ENCODE assay signal across 8 mouse cellular contexts in genomic region chr9:25309505-25310182, GRCm38 (mm10). TPM values are rescaled to one million over a fixed set of nuclear protein-coding genes. Genes with fewer than 3 reads are reported as not detected.
DNase-seq lines count a peak whose midpoint lies in the region; ATAC-seq and TF ChIP-seq lines count a peak whose summit lies in the region.

No protein-coding gene starts in this region.

- no peak overlapping the region for H3K4me3 ChIP-seq in gastrocnemius, adult 2 months
- no peak overlapping the region for H3K4me3 ChIP-seq in liver, embryonic 16.5 days (ENCODE audit: low read depth, low read length)

- no peak for DNase-seq in gastrocnemius, adult 2 months
- no peak for DNase-seq in gastrocnemius, postnatal 36 days
- peak; percentile 76 for DNase-seq in CD4-positive helper T cell, adult 2 months (ENCODE audit: low read depth, low spot score)
- DNase-seq in c-Kit-positive CD71-positive TER-119-negative erythroid progenitor cells, embryonic 14.5 days (ENCODE audit: low read depth) = peak; percentile 59
- DNase-seq in heart, postnatal 10 days = peak; percentile 41 to 59
- peak; percentile 75 for DNase-seq in retina, adult 2 months (ENCODE audit: low read depth, low spot score)
- DNase-seq in right cerebral cortex, adult 18-20 months = no peak

- intact Hi-C loops in gastrocnemius, adult 2 months (cut with DNase I) = loop anchor here (1.0 to 10.0 kb wide), 3 partner anchors 57 to 285 kb away; partner anchors contain the start of gene Sept7
- intact Hi-C loops in gastrocnemius, postnatal 36 days (cut with DNase I) = loop anchor here (2.0 to 5.0 kb wide), 2 partner anchors 52 to 141 kb away; no protein-coding TSS in a partner anchor
- intact Hi-C loops in heart, postnatal 10 days (cut with DNase I) = loop anchor here (1.0 kb wide), 1 partner anchor 142 kb away; no protein-coding TSS in a partner anchor

- H3K27me3 ChIP-seq in liver, embryonic 16.5 days (ENCODE audit: control insufficient read depth, insufficient read depth, low read depth, low read length) = no peaks in the 10 kb centered on the region

- H3K27ac ChIP-seq in gastrocnemius, adult 2 months = no peak overlapping the region
- no peak overlapping the region for H3K27ac ChIP-seq in liver, embryonic 16.5 days (ENCODE audit: low read length)

- no peaks in the 10 kb centered on the region for H3K9me3 ChIP-seq in liver, embryonic 16.5 days (replicated peaks; ENCODE audit: control insufficient read depth, low read length)

- no peaks in the 10 kb centered on the region for H3K4me1 ChIP-seq in liver, embryonic 16.5 days (ENCODE audit: control insufficient read depth, low read depth, low read length)

- H3K4me2 ChIP-seq in liver, embryonic 16.5 days (ENCODE audit: low read depth, low read length) = no peak overlapping the region

- TF ChIP-seq CTCF in gastrocnemius, adult 2 months (IDR thresholded peaks at IDR 0.05) = peak; percentile 88

- WGBS in liver, embryonic 16.5 days (ENCODE audit: insufficient replicate concordance) = 51% methylated on average over 1 of the region's 1 CpGs

- H3K36me3 ChIP-seq in liver, embryonic 16.5 days (ENCODE audit: control insufficient read depth, insufficient read depth) = peaks cover 14% of the 10 kb centered on the region

- H3K9ac ChIP-seq in liver, embryonic 16.5 days (ENCODE audit: low read depth, low read length) = no peak overlapping the region

- peak; percentile 35; the same call in 1 of the 2 replicates for ATAC-seq in liver, embryonic 16.5 days (ENCODE audit: low read depth)

RNA-seq across cellular contexts. Expression of gene Sept7, which starts 57.4 kb away (rescaled TPM):
- total RNA-seq in gastrocnemius, adult 2 months (2021) = 10 to 100 TPM; 69.5 to 88.3 TPM
- 10 to 100 TPM; 64.4 to 67.1 TPM for total RNA-seq in gastrocnemius, postnatal 36 days (2021)
- 100 to 1,000 TPM; 162 to 187 TPM for total RNA-seq in heart, postnatal 10 days (2021)
- 73.7 and 88.8 TPM in 2 replicates for polyA plus RNA-seq in liver, embryonic 16.5 days (2015; fragmentation: Nextera tagmentation; extraction: Ambion mirVana)

Comparison
In these comparisons a context has a peak if more than half of its experiments do, and no peak if none do; other contexts are left out.
1. DNase-seq: peak in CD4-positive helper T cell, adult 2 months (single experiment), c-Kit-positive CD71-positive TER-119-negative erythroid progenitor cells, embryonic 14.5 days (single experiment), heart, postnatal 10 days (2 of 2) and retina, adult 2 months (single experiment); none in gastrocnemius, adult 2 months (single experiment), gastrocnemius, postnatal 36 days (0 of 2) and right cerebral cortex, adult 18-20 months (single experiment).